Mouse (Mus musculus) left cerebral cortex, adult 9 months (tissue): ENCODE results near the gene Kcnip1.

Experiments
- DNase-seq, 2 experiments: peaks; one replicate each; pipeline ENCODE4 v3.0.0; 2022; ENCODE audit warnings: low spot score in 2 of 2

Kcnip1 gene

GRCm38 (mm10) chr11:33938561-33939274 is 54.2 kb downstream of the Kcnip1 start:
- DNase-seq: no peak

- DNase-seq: no peak
Measured at GRCm38 (mm10) chr11:33937641-33938040, 55.3 kb downstream of the Kcnip1 start.

- DNase-seq: no peak
Measured at GRCm38 (mm10) chr11:33934286-33934685, 58.7 kb downstream of the Kcnip1 start.

GRCm38 (mm10) chr11:33932386-33933111 is 60.4 kb downstream of the Kcnip1 start:
- peak in 1 of 2 experiments; percentile 27 for DNase-seq

- DNase-seq: no peak
Measured at GRCm38 (mm10) chr11:33931836-33932385, 61.0 kb downstream of the Kcnip1 start.

- DNase-seq: no peak
Measured at GRCm38 (mm10) chr11:33929412-33929811, 63.5 kb downstream of the Kcnip1 start.

GRCm38 (mm10) chr11:33928658-33929057 is 64.3 kb downstream of the Kcnip1 start:
- DNase-seq: peak in 1 of 2 experiments; percentile 26

- no peak for DNase-seq
Measured at GRCm38 (mm10) chr11:33927836-33928235, 65.1 kb downstream of the Kcnip1 start.

- no peak for DNase-seq
Measured at GRCm38 (mm10) chr11:33927321-33927720, 65.6 kb downstream of the Kcnip1 start.

GRCm38 (mm10) chr11:33926551-33926950 is 66.4 kb downstream of the Kcnip1 start:
- no peak for DNase-seq

GRCm38 (mm10) chr11:33925778-33926177 is 67.2 kb downstream of the Kcnip1 start:
- no peak for DNase-seq

GRCm38 (mm10) chr11:33923031-33923430 is 69.9 kb downstream of the Kcnip1 start:
- no peak for DNase-seq

GRCm38 (mm10) chr11:33921451-33921850 is 71.5 kb downstream of the Kcnip1 start:
- no peak for DNase-seq

- DNase-seq: no peak
Measured at GRCm38 (mm10) chr11:33919826-33920225, 73.1 kb downstream of the Kcnip1 start.

- no peak for DNase-seq
Measured at GRCm38 (mm10) chr11:33918424-33918823, 74.5 kb downstream of the Kcnip1 start.

- peak in 1 of 2 experiments; percentile 67 for DNase-seq
Measured at GRCm38 (mm10) chr11:33917574-33917973, 75.4 kb downstream of the Kcnip1 start.

GRCm38 (mm10) chr11:33914216-33914615 is 78.7 kb downstream of the Kcnip1 start:
- no peak for DNase-seq

GRCm38 (mm10) chr11:33913061-33913460 is 79.9 kb downstream of the Kcnip1 start:
- no peak for DNase-seq

GRCm38 (mm10) chr11:33912151-33912571 is 80.8 kb downstream of the Kcnip1 start:
- no peak for DNase-seq

- no peak for DNase-seq
Measured at GRCm38 (mm10) chr11:33910982-33911381, 82.0 kb downstream of the Kcnip1 start.

- DNase-seq: no peak
Measured at GRCm38 (mm10) chr11:33908360-33909175, 84.4 kb downstream of the Kcnip1 start.

GRCm38 (mm10) chr11:33903494-33903893 is 89.5 kb downstream of the Kcnip1 start:
- DNase-seq: no peak
